Mouse (Mus musculus): ENCODE measurements around the gene Tent4b. TPM values are rescaled to one million over a fixed set of nuclear protein-coding genes. Genes with fewer than 3 reads are reported as not detected.
A peak's percentile ranks its signal among the peaks of the same experiment; 100 is the strongest.

The Tent4b gene
- polyA plus RNA-seq, 1 experiment from 2014 or later = 7.0 TPM

DNA sequence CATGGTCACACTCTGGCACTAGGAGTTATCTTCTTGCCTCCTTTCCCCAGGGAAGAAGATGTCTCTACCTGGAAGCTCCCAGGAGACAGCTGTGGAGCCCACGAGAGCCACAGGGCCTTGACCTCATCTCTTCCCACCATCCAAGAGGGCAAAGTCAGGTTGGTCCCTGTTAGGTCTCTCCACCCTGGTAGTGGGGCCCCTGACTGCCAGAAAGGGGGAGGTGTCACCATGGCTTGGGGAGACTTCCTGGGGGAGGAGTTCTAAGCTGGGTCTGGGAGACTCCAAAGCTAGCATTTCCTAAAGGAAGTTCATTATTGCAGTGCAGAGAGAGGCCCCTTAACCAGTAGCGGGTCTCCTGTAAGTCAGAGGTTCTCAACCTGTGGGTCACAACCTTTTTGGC, 96.0 kb downstream of the Tent4b start:
- Histone ChIP-seq H3K4me1 (0 out of 2 replicates have a peak, but pooled peaks cover 3% of the 10 kb centered on the region), H3K4me2 (no peak overlapping the region), H3K27ac (no peak overlapping the region), H3K4me3 (replicated peaks) (no peak overlapping the region), H3K27me3 (replicated peaks) (no peaks in the 10 kb centered on the region), H3K36me3 (no peaks in the 10 kb centered on the region), H3K9me3 (no peaks in the 10 kb centered on the region), H3K9ac (no peak overlapping the region)
- 74% methylated on average over 2 of the region's 2 CpGs for WGBS
- no peak for ATAC-seq (ENCODE audit: insufficient read depth, low FRiP score, low read depth)

DNA sequence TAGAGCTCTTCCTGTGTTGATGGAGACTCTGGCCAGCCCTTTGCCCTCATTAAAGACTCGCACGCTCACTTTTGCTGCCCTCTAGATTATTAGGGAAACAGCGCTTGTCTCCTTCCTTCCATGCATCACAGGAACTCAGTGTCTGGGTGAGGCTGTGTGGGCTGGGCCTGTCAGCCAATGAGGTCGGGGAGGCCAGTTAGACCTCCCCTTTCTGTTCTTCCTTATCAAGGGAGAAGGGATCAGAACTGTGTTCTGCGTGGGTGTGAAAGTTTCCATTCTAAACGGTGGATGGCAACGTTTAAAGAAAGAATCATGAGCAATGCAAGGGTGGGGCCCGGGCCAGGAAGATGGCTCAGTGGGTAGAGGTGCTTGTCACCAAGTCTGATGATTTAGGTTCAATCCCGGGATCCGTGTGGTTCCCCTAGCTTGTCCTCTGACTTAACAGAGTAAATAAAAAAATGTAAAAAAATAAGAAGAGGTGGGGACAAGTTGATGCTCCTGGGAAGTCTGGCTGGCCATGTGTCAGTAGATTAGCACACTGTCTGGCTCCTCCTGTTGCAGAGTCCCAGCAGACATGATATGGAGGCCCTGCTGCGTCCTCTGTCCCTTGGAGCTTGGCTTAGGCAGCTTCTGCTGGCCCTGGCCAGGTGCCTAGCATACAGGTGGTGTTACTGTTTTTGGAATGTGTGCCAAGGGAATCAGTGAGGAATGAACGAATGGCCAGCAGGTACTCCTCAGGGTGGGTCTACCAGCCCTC, 99.1 kb downstream of the Tent4b start:
- Histone ChIP-seq H3K27me3 (replicated peaks) (no peaks in the 10 kb centered on the region), H3K27ac (no peak overlapping the region), H3K4me2 (no peak overlapping the region), H3K36me3 (no peaks in the 10 kb centered on the region), H3K9ac (no peak overlapping the region), H3K9me3 (no peaks in the 10 kb centered on the region), H3K4me3 (replicated peaks) (no peak overlapping the region), H3K4me1 (peaks cover 5% of the 10 kb centered on the region; the same call in 1 of the 2 replicates)
- 45% methylated on average over 12 of the region's 12 CpGs for WGBS
- ATAC-seq (ENCODE audit: insufficient read depth, low FRiP score, low read depth) = peak; percentile 56

GRCm38 (mm10) chr8:88298733-88299103, 99.7 kb downstream of the Tent4b start:
- Histone ChIP-seq H3K4me3 (replicated peaks) (no peak overlapping the region), H3K9me3 (no peaks in the 10 kb centered on the region), H3K36me3 (no peaks in the 10 kb centered on the region), H3K27ac (no peak overlapping the region), H3K4me2 (no peak overlapping the region), H3K27me3 (replicated peaks) (no peaks in the 10 kb centered on the region), H3K4me1 (peaks cover 5% of the 10 kb centered on the region; the same call in 1 of the 2 replicates), H3K9ac (no peak overlapping the region)
- 83% methylated on average over 10 of the region's 10 CpGs for WGBS
- ATAC-seq (ENCODE audit: insufficient read depth, low FRiP score, low read depth) = no peak

DNA sequence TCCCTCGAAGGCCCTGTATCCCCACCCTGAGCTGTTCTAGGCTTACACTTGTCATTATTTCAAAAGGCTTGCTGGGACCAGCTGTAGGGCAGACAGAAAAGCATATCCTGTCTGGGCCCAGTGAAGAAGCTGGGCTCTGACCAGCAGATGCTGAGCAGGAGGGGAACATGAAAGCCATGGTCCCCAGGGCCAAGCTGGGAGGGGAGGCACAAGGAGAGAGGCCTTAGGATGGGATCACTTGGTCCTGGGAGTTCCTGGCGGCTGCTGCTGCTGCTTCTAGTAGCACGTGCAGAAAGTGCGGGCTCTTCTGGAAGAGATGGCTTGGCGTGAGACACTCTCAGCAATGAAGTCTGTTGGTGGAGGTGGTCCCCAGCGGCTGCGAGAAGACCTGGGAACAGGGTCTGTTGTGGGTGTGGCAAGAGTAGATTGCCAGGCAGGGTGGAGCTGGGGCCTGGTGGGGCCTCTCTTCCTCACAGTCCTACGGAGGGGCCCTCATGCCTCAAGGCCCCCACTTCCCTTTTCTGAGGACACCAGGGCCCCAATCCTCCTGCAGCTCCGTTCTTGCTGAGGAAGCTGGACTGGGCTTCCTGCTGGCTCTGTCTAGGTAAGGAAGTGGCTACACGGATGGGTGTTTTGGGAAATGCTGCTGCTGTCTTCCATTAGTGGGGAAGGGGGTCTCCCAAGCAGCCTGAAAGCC, 101.0 kb downstream of the Tent4b start:
- Histone ChIP-seq H3K4me1 (peaks cover 5% of the 10 kb centered on the region; the same call in 1 of the 2 replicates), H3K27ac (no peak overlapping the region), H3K9ac (no peak overlapping the region), H3K27me3 (replicated peaks) (no peaks in the 10 kb centered on the region), H3K9me3 (no peaks in the 10 kb centered on the region), H3K4me2 (no peak overlapping the region; the same call in 1 of the 2 replicates), H3K4me3 (replicated peaks) (no peak overlapping the region), H3K36me3 (no peaks in the 10 kb centered on the region)
- 56% methylated on average over 10 of the region's 10 CpGs for WGBS
- ATAC-seq (ENCODE audit: insufficient read depth, low FRiP score, low read depth) = peak; percentile 82; the same call in 1 of the 2 replicates

GRCm38 (mm10) chr8:88301589-88302437, 102.8 kb downstream of the Tent4b start:
- Histone ChIP-seq H3K4me2 (no peak overlapping the region), H3K36me3 (no peaks in the 10 kb centered on the region), H3K9ac (no peak overlapping the region), H3K27ac (no peak overlapping the region), H3K27me3 (replicated peaks) (no peaks in the 10 kb centered on the region), H3K4me3 (replicated peaks) (no peak overlapping the region), H3K9me3 (no peaks in the 10 kb centered on the region), H3K4me1 (peaks cover 5% of the 10 kb centered on the region; the same call in 1 of the 2 replicates)
- ATAC-seq (ENCODE audit: insufficient read depth, low FRiP score, low read depth) = no peak
- WGBS = 69% methylated on average over 15 of the region's 15 CpGs

- Histone ChIP-seq H3K9ac (no peak overlapping the region), H3K4me2 (no peak overlapping the region)
- no peak for ATAC-seq (ENCODE audit: insufficient read depth, low FRiP score, low read depth)
Observed at GRCm38 (mm10) chr8:88305814-88306213, 106.8 kb downstream of the Tent4b start.

DNA sequence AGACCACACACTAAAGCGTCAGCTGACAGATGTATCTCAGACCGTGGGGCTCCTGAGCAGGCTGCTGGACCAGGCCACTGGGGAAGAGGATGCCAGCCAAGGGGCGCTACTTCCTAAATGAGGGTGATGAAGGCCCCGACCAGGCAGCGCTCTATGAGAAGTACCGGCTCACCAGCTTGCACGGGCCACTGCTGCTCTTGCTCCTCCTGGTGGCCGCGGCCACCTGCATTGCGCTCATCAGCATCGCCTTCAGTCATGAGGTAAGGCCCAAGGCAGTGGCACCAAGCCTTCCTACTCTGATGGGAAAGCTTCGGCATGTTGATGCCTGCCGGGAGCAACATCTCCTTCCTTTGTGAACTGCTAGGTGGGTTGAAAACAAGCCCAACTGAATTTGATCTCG, 107.5 kb downstream of the Tent4b start:
- H3K4me2 ChIP-seq = no peak overlapping the region
- H3K27me3 ChIP-seq (replicated peaks) = no peaks in the 10 kb centered on the region
- peaks cover 2% of the 10 kb centered on the region; the same call in 1 of the 2 replicates for H3K4me1 ChIP-seq
- 68% methylated on average over 14 of the region's 14 CpGs for WGBS
- H3K36me3 ChIP-seq = no peaks in the 10 kb centered on the region
- H3K9ac ChIP-seq = no peak overlapping the region
- no peak for ATAC-seq (ENCODE audit: insufficient read depth, low FRiP score, low read depth)
- no peak overlapping the region for H3K4me3 ChIP-seq (replicated peaks)
- H3K9me3 ChIP-seq = no peaks in the 10 kb centered on the region
- H3K27ac ChIP-seq = no peak overlapping the region

More at GRCm38 (mm10) chr8:88305814-88306213, 106.8 kb downstream of the Tent4b start:
- Histone ChIP-seq H3K4me1 (peaks cover 2% of the 10 kb centered on the region; the same call in 1 of the 2 replicates), H3K27me3 (replicated peaks) (no peaks in the 10 kb centered on the region), H3K4me3 (replicated peaks) (no peak overlapping the region), H3K27ac (no peak overlapping the region), H3K9me3 (no peaks in the 10 kb centered on the region), H3K36me3 (no peaks in the 10 kb centered on the region)
- 83% methylated on average over 4 of the region's 4 CpGs for WGBS

DNA sequence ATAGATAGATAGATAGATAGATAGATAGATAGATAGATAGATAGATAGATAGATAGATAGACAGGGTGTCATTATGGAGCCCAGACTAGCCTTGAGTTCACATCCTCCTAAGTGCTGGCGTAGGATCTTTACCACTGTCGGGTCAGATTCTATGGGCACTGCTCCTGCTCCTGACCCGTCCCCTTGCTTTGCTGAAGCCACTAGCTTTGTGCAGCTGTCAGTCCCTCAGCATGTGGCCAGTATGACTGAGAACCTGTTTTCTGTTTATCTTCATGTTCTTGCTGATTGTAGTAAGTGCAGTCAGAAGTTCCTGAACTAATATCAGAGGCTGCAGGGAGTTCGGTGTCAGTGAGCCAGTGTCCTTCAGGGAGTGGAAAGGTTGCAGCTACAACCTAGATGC, 108.7 kb downstream of the Tent4b start:
- 88% methylated on average over 4 of the region's 4 CpGs for WGBS
- Histone ChIP-seq H3K9ac (no peak overlapping the region), H3K27me3 (replicated peaks) (no peaks in the 10 kb centered on the region), H3K27ac (no peak overlapping the region), H3K9me3 (no peaks in the 10 kb centered on the region), H3K4me1 (no peaks in the 10 kb centered on the region), H3K4me3 (replicated peaks) (no peak overlapping the region), H3K36me3 (no peaks in the 10 kb centered on the region), H3K4me2 (no peak overlapping the region)
- ATAC-seq (ENCODE audit: insufficient read depth, low FRiP score, low read depth) = no peak

Other genes with a start within 250 kb of the Tent4b start
- gene Zfp423, start 239.6 kb upstream of the Tent4b start, polyA plus RNA-seq (2015; fragmentation: Nextera tagmentation; extraction: Ambion mirVana) = 9.3 and 9.6 TPM in 2 replicates
- gene Cnep1r1, start 80.4 kb upstream of the Tent4b start, polyA plus RNA-seq (2015; fragmentation: Nextera tagmentation; extraction: Ambion mirVana) = 49.5 and 51.4 TPM in 2 replicates
- 43.4 and 44.4 TPM in 2 replicates for gene Heatr3, start 61.4 kb upstream of the Tent4b start, polyA plus RNA-seq (2015; fragmentation: Nextera tagmentation; extraction: Ambion mirVana)
- gene Adcy7, start 73.2 kb downstream of the Tent4b start, polyA plus RNA-seq (2015; fragmentation: Nextera tagmentation; extraction: Ambion mirVana) = 6.3 and 7.4 TPM in 2 replicates
- gene Brd7, start 163.0 kb downstream of the Tent4b start, polyA plus RNA-seq (2015; fragmentation: Nextera tagmentation; extraction: Ambion mirVana) = 60.0 and 61.3 TPM in 2 replicates